Mouse (Mus musculus): ENCODE measurements around the gene Pcdh7. TPM values are rescaled to one million over a fixed set of nuclear protein-coding genes. Genes with fewer than 3 reads are reported as not detected.

Pcdh7 gene
- polyA plus RNA-seq, 1 experiment from 2014 or later = 37.5 TPM

GRCm38 (mm10) chr5:57743956-57744661, 26.3 kb downstream of the Pcdh7 start:
- no peak for ATAC-seq (ENCODE audit: low FRiP score)
- DNase-seq (ENCODE audit: low spot score) = no peak
- no peak overlapping the region for H3K9ac ChIP-seq
- no peaks in the 10 kb centered on the region for H3K36me3 ChIP-seq (replicated peaks; ENCODE audit: control insufficient read depth, insufficient read depth)
- WGBS = 79% methylated on average over 2 of the region's 2 CpGs
- H3K4me3 ChIP-seq (replicated peaks; ENCODE audit: low read length) = no peak overlapping the region
- H3K27ac ChIP-seq = no peak overlapping the region
- no peaks in the 10 kb centered on the region for H3K9me3 ChIP-seq (ENCODE audit: control insufficient read depth, low read length)
- no peaks in the 10 kb centered on the region for H3K4me1 ChIP-seq (replicated peaks; ENCODE audit: control insufficient read depth, insufficient read depth, low read length)
- no peaks in the 10 kb centered on the region for H3K27me3 ChIP-seq (ENCODE audit: control insufficient read depth, insufficient read depth, low read length)
- H3K4me2 ChIP-seq (replicated peaks) = no peak overlapping the region

GRCm38 (mm10) chr5:57745879-57746278, 28.1 kb downstream of the Pcdh7 start:
- H3K9ac ChIP-seq = no peak overlapping the region
- H3K36me3 ChIP-seq (replicated peaks; ENCODE audit: control insufficient read depth, insufficient read depth) = no peaks in the 10 kb centered on the region
- no peaks in the 10 kb centered on the region for H3K4me1 ChIP-seq (replicated peaks; ENCODE audit: control insufficient read depth, insufficient read depth, low read length)
- 83% methylated on average over 1 of the region's 1 CpGs for WGBS
- DNase-seq (ENCODE audit: low spot score) = no peak
- ATAC-seq (ENCODE audit: low FRiP score) = no peak
- H3K27me3 ChIP-seq (ENCODE audit: control insufficient read depth, insufficient read depth, low read length) = no peaks in the 10 kb centered on the region
- H3K9me3 ChIP-seq (ENCODE audit: control insufficient read depth, low read length) = no peaks in the 10 kb centered on the region
- no peak overlapping the region for H3K27ac ChIP-seq
- no peak overlapping the region for H3K4me2 ChIP-seq (replicated peaks)
- H3K4me3 ChIP-seq (replicated peaks; ENCODE audit: low read length) = no peak overlapping the region

GRCm38 (mm10) chr5:57750320-57750719, 32.6 kb downstream of the Pcdh7 start:
- Histone ChIP-seq H3K4me1 (replicated peaks; ENCODE audit: control insufficient read depth, insufficient read depth, low read length) (no peaks in the 10 kb centered on the region), H3K27ac (no peak overlapping the region), H3K9me3 (ENCODE audit: control insufficient read depth, low read length) (no peaks in the 10 kb centered on the region), H3K27me3 (ENCODE audit: control insufficient read depth, insufficient read depth, low read length) (no peaks in the 10 kb centered on the region), H3K9ac (no peak overlapping the region), H3K36me3 (replicated peaks; ENCODE audit: control insufficient read depth, insufficient read depth) (no peaks in the 10 kb centered on the region), H3K4me2 (replicated peaks) (no peak overlapping the region), H3K4me3 (replicated peaks; ENCODE audit: low read length) (no peak overlapping the region)
- no peak for ATAC-seq (ENCODE audit: low FRiP score)
- DNase-seq (ENCODE audit: low spot score) = no peak
- WGBS = 97% methylated on average over 1 of the region's 1 CpGs

GRCm38 (mm10) chr5:57755791-57756190, 38.0 kb downstream of the Pcdh7 start:
- Histone ChIP-seq H3K4me3 (replicated peaks; ENCODE audit: low read length) (no peak overlapping the region), H3K36me3 (replicated peaks; ENCODE audit: control insufficient read depth, insufficient read depth) (no peaks in the 10 kb centered on the region), H3K9ac (no peak overlapping the region), H3K9me3 (ENCODE audit: control insufficient read depth, low read length) (no peaks in the 10 kb centered on the region), H3K4me2 (replicated peaks) (no peak overlapping the region), H3K4me1 (replicated peaks; ENCODE audit: control insufficient read depth, insufficient read depth, low read length) (no peaks in the 10 kb centered on the region), H3K27ac (no peak overlapping the region), H3K27me3 (ENCODE audit: control insufficient read depth, insufficient read depth, low read length) (no peaks in the 10 kb centered on the region)
- 52% methylated on average over 1 of the region's 1 CpGs for WGBS
- ATAC-seq (ENCODE audit: low FRiP score) = no peak
- no peak for DNase-seq (ENCODE audit: low spot score)

- Histone ChIP-seq H3K36me3 (replicated peaks; ENCODE audit: control insufficient read depth, insufficient read depth) (no peaks in the 10 kb centered on the region), H3K27me3 (ENCODE audit: control insufficient read depth, insufficient read depth, low read length) (no peaks in the 10 kb centered on the region), H3K4me2 (replicated peaks) (no peak overlapping the region), H3K9ac (no peak overlapping the region), H3K27ac (no peak overlapping the region), H3K4me1 (replicated peaks; ENCODE audit: control insufficient read depth, insufficient read depth, low read length) (no peaks in the 10 kb centered on the region), H3K4me3 (replicated peaks; ENCODE audit: low read length) (no peak overlapping the region), H3K9me3 (ENCODE audit: control insufficient read depth, low read length) (no peaks in the 10 kb centered on the region)
- WGBS = 50% methylated on average over 4 of the region's 4 CpGs
- ATAC-seq (ENCODE audit: low FRiP score) (no peak), DNase-seq (ENCODE audit: low spot score) (no peak)
Observed at GRCm38 (mm10) chr5:57756726-57757424, 39.1 kb downstream of the Pcdh7 start.

- Histone ChIP-seq H3K9ac (no peak overlapping the region), H3K36me3 (replicated peaks; ENCODE audit: control insufficient read depth, insufficient read depth) (no peaks in the 10 kb centered on the region), H3K9me3 (ENCODE audit: control insufficient read depth, low read length) (no peaks in the 10 kb centered on the region), H3K4me2 (replicated peaks) (no peak overlapping the region), H3K4me1 (replicated peaks; ENCODE audit: control insufficient read depth, insufficient read depth, low read length) (no peaks in the 10 kb centered on the region), H3K4me3 (replicated peaks; ENCODE audit: low read length) (no peak overlapping the region), H3K27me3 (ENCODE audit: control insufficient read depth, insufficient read depth, low read length) (no peaks in the 10 kb centered on the region), H3K27ac (no peak overlapping the region)
- ATAC-seq (ENCODE audit: low FRiP score) = no peak
- no peak for DNase-seq (ENCODE audit: low spot score)
- WGBS = 35% methylated on average over 4 of the region's 4 CpGs
Observed at GRCm38 (mm10) chr5:57757436-57757898, 39.7 kb downstream of the Pcdh7 start.

- Histone ChIP-seq H3K36me3 (replicated peaks; ENCODE audit: control insufficient read depth, insufficient read depth) (no peaks in the 10 kb centered on the region), H3K9ac (no peak overlapping the region), H3K27me3 (ENCODE audit: control insufficient read depth, insufficient read depth, low read length) (no peaks in the 10 kb centered on the region), H3K4me1 (replicated peaks; ENCODE audit: control insufficient read depth, insufficient read depth, low read length) (no peaks in the 10 kb centered on the region), H3K4me2 (replicated peaks) (no peak overlapping the region), H3K27ac (no peak overlapping the region), H3K4me3 (replicated peaks; ENCODE audit: low read length) (no peak overlapping the region), H3K9me3 (ENCODE audit: control insufficient read depth, low read length) (no peaks in the 10 kb centered on the region)
- DNase-seq (ENCODE audit: low spot score) = no peak
- no peak for ATAC-seq (ENCODE audit: low FRiP score)
Observed at GRCm38 (mm10) chr5:57758968-57759367, 41.2 kb downstream of the Pcdh7 start.

- no peak overlapping the region for H3K4me2 ChIP-seq (replicated peaks)
- no peaks in the 10 kb centered on the region for H3K36me3 ChIP-seq (replicated peaks; ENCODE audit: control insufficient read depth, insufficient read depth)
- ATAC-seq (ENCODE audit: low FRiP score) (no peak), DNase-seq (ENCODE audit: low spot score) (no peak)
- no peak overlapping the region for H3K9ac ChIP-seq
- H3K27ac ChIP-seq = no peak overlapping the region; the same call in 1 of the 2 replicates
- no peaks in the 10 kb centered on the region for H3K4me1 ChIP-seq (replicated peaks; ENCODE audit: control insufficient read depth, insufficient read depth, low read length)
- H3K4me3 ChIP-seq (replicated peaks; ENCODE audit: low read length) = no peak overlapping the region
- H3K9me3 ChIP-seq (ENCODE audit: control insufficient read depth, low read length) = no peaks in the 10 kb centered on the region
- WGBS = 67% methylated on average over 6 of the region's 6 CpGs
- no peaks in the 10 kb centered on the region for H3K27me3 ChIP-seq (ENCODE audit: control insufficient read depth, insufficient read depth, low read length)
Observed at GRCm38 (mm10) chr5:57760069-57761063, 42.6 kb downstream of the Pcdh7 start.

GRCm38 (mm10) chr5:57765356-57765755, 47.6 kb downstream of the Pcdh7 start:
- Histone ChIP-seq H3K9ac (no peak overlapping the region), H3K27ac (no peak overlapping the region), H3K4me1 (replicated peaks; ENCODE audit: control insufficient read depth, insufficient read depth, low read length) (no peaks in the 10 kb centered on the region), H3K9me3 (ENCODE audit: control insufficient read depth, low read length) (no peaks in the 10 kb centered on the region), H3K4me2 (replicated peaks) (no peak overlapping the region), H3K27me3 (ENCODE audit: control insufficient read depth, insufficient read depth, low read length) (no peaks in the 10 kb centered on the region), H3K36me3 (replicated peaks; ENCODE audit: control insufficient read depth, insufficient read depth) (no peaks in the 10 kb centered on the region), H3K4me3 (replicated peaks; ENCODE audit: low read length) (no peak overlapping the region)
- DNase-seq (ENCODE audit: low spot score) (no peak), ATAC-seq (ENCODE audit: low FRiP score) (no peak)
- 25% methylated on average over 3 of the region's 3 CpGs for WGBS
